Mouse (Mus musculus) cerebellum, adult 2 months (tissue): ENCODE measurements at regions not wholly inside any gene's neighbourhood (a gene's known extent, or its start where the extent isn't known, plus 50 kb on each side); places are given as distances from the start of the nearest gene placed in this dataset.

ENCODE experiments used
- CTCF ChIP-seq: fragments of 200-500 bp; IDR thresholded peaks from 2 replicates; pipeline ENCODE4 v1.5.1; 2011; ENCODE audit warnings: low read depth, mild to moderate bottlenecking, control low read depth, low read length, moderate library complexity, borderline replicate concordance; ENCODE audit not compliant: insufficient read depth
- POLR2A ChIP-seq: fragments of 200-500 bp; IDR thresholded peaks from 2 replicates; pipeline ENCODE4 v1.6.1; 2011; ENCODE audit warnings: low read length, control low read depth, borderline replicate concordance; ENCODE audit not compliant: insufficient read depth

DNA sequence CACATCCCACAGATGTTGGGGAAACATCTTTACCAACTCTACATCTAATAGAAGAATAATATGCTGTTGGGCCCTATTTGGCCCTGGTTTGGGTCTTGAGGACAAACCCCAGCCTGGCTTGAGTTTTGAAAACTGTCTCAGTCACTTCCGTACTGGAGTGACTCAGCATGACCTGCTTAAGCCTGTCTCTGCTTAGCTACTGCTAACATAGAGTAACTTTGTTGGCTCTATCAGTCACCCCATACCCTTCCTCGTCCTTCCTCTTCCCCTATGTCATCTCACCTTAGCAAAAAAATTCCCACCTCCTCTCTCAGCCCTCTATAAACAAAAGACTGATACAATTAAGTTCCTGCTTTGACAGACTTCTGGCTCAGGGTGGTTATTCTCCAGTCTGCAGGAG lies 154.7 kb downstream of the Fam174a start:
- TF ChIP-seq POLR2A = no peak
- TF ChIP-seq CTCF = no peak
